Mouse (Mus musculus): ENCODE measurements around the gene Msh3.

Gene Msh3

GRCm38 (mm10) chr13:92365312-92365711 is 10.5 kb upstream of the Msh3 start:
- TF ChIP-seq POU5F1 (IDR thresholded peaks at IDR 0.05; ENCODE audit: borderline replicate concordance, low read length), result no peak
- no peaks in the 10 kb centered on the region for H3K27me3 ChIP-seq (ENCODE audit: insufficient read depth, low read length)
- H3K36me3 ChIP-seq (ENCODE audit: insufficient read depth, low read length), result peaks cover 97% of the 10 kb centered on the region
- 0 out of 2 replicates have a peak, but pooled peaks cover 8% of the 10 kb centered on the region for H3K9me3 ChIP-seq (ENCODE audit: low read length)
- H3K4me1 ChIP-seq (replicated peaks; ENCODE audit: low read depth, low read length), result no peaks in the 10 kb centered on the region
- H3K4me3 ChIP-seq (replicated peaks; ENCODE audit: low read length), result no peak overlapping the region

- TF ChIP-seq POU5F1 (IDR thresholded peaks at IDR 0.05; ENCODE audit: borderline replicate concordance, low read length) (no peak), CTCF (conservative IDR thresholded peaks at IDR 0.05; ENCODE audit: low read length) (no peak), NANOG (IDR thresholded peaks at IDR 0.05; ENCODE audit: borderline replicate concordance, low read length) (no peak)
- H3K27me3 ChIP-seq (ENCODE audit: insufficient read depth, low read length), result no peaks in the 10 kb centered on the region
Measured at GRCm38 (mm10) chr13:92361609-92362008, 6.8 kb upstream of the Msh3 start.

GRCm38 (mm10) chr13:92357644-92358043 is 2.8 kb upstream of the Msh3 start:
- H3K27me3 ChIP-seq (ENCODE audit: insufficient read depth, low read length), result no peaks in the 10 kb centered on the region
- H3K4me3 ChIP-seq (replicated peaks; ENCODE audit: low read length), result no peak overlapping the region
- no peaks in the 10 kb centered on the region for H3K9me3 ChIP-seq (ENCODE audit: low read length)
- TF ChIP-seq NANOG (IDR thresholded peaks at IDR 0.05; ENCODE audit: borderline replicate concordance, low read length) (no peak), CTCF (conservative IDR thresholded peaks at IDR 0.05; ENCODE audit: low read length) (no peak), POU5F1 (IDR thresholded peaks at IDR 0.05; ENCODE audit: borderline replicate concordance, low read length) (no peak)
- peaks cover 25% of the 10 kb centered on the region for H3K4me1 ChIP-seq (replicated peaks; ENCODE audit: low read depth, low read length)
- H3K36me3 ChIP-seq (ENCODE audit: insufficient read depth, low read length), result peaks cover 71% of the 10 kb centered on the region

More at GRCm38 (mm10) chr13:92361609-92362008, 6.8 kb upstream of the Msh3 start:
- Histone ChIP-seq H3K9me3 (ENCODE audit: low read length) (no peaks in the 10 kb centered on the region), H3K36me3 (ENCODE audit: insufficient read depth, low read length) (peaks cover 98% of the 10 kb centered on the region), H3K4me3 (replicated peaks; ENCODE audit: low read length) (no peak overlapping the region), H3K4me1 (replicated peaks; ENCODE audit: low read depth, low read length) (peaks cover 2% of the 10 kb centered on the region)

- TF ChIP-seq CTCF (conservative IDR thresholded peaks at IDR 0.05; ENCODE audit: low read length), result no peak
- no peak for TF ChIP-seq POU5F1 (IDR thresholded peaks at IDR 0.05; ENCODE audit: borderline replicate concordance, low read length)
- no peak for TF ChIP-seq NANOG (IDR thresholded peaks at IDR 0.05; ENCODE audit: borderline replicate concordance, low read length)
- peaks cover 25% of the 10 kb centered on the region for H3K4me1 ChIP-seq (replicated peaks; ENCODE audit: low read depth, low read length)
- peak overlapping the region; percentile 93 for H3K4me3 ChIP-seq (replicated peaks; ENCODE audit: low read length)
- H3K9me3 ChIP-seq (ENCODE audit: low read length), result no peaks in the 10 kb centered on the region
- H3K36me3 ChIP-seq (ENCODE audit: insufficient read depth, low read length), result peaks cover 70% of the 10 kb centered on the region
- H3K27me3 ChIP-seq (ENCODE audit: insufficient read depth, low read length), result no peaks in the 10 kb centered on the region
Measured at GRCm38 (mm10) chr13:92356376-92356775, 1.6 kb upstream of the Msh3 start.

- no peaks in the 10 kb centered on the region for H3K27me3 ChIP-seq (ENCODE audit: insufficient read depth, low read length)
- peaks cover 70% of the 10 kb centered on the region for H3K36me3 ChIP-seq (ENCODE audit: insufficient read depth, low read length)
- H3K9me3 ChIP-seq (ENCODE audit: low read length), result no peaks in the 10 kb centered on the region
- H3K4me3 ChIP-seq (replicated peaks; ENCODE audit: low read length), result peak overlapping the region; percentile 93
- TF ChIP-seq CTCF (conservative IDR thresholded peaks at IDR 0.05; ENCODE audit: low read length), result no peak
- TF ChIP-seq NANOG (IDR thresholded peaks at IDR 0.05; ENCODE audit: borderline replicate concordance, low read length), result no peak
- no peak for TF ChIP-seq POU5F1 (IDR thresholded peaks at IDR 0.05; ENCODE audit: borderline replicate concordance, low read length)
- peaks cover 25% of the 10 kb centered on the region for H3K4me1 ChIP-seq (replicated peaks; ENCODE audit: low read depth, low read length)
Measured at GRCm38 (mm10) chr13:92355272-92355643, 455 bp upstream of the Msh3 start.

GRCm38 (mm10) chr13:92353956-92354355 is 847 bp downstream of the Msh3 start:
- Histone ChIP-seq H3K4me3 (replicated peaks; ENCODE audit: low read length) (peak overlapping the region; percentile 93), H3K9me3 (ENCODE audit: low read length) (no peaks in the 10 kb centered on the region), H3K36me3 (ENCODE audit: insufficient read depth, low read length) (peaks cover 65% of the 10 kb centered on the region), H3K27me3 (ENCODE audit: insufficient read depth, low read length) (no peaks in the 10 kb centered on the region), H3K4me1 (replicated peaks; ENCODE audit: low read depth, low read length) (peaks cover 25% of the 10 kb centered on the region)
- no peak for TF ChIP-seq CTCF (conservative IDR thresholded peaks at IDR 0.05; ENCODE audit: low read length)
- TF ChIP-seq NANOG (IDR thresholded peaks at IDR 0.05; ENCODE audit: borderline replicate concordance, low read length), result no peak
- no peak for TF ChIP-seq POU5F1 (IDR thresholded peaks at IDR 0.05; ENCODE audit: borderline replicate concordance, low read length)

- H3K9me3 ChIP-seq (ENCODE audit: low read length), result no peaks in the 10 kb centered on the region
- peaks cover 18% of the 10 kb centered on the region for H3K4me1 ChIP-seq (replicated peaks; ENCODE audit: low read depth, low read length)
- H3K4me3 ChIP-seq (replicated peaks; ENCODE audit: low read length), result no peak overlapping the region
- H3K36me3 ChIP-seq (ENCODE audit: insufficient read depth, low read length), result peaks cover 60% of the 10 kb centered on the region
- H3K27me3 ChIP-seq (ENCODE audit: insufficient read depth, low read length), result no peaks in the 10 kb centered on the region
- TF ChIP-seq NANOG (IDR thresholded peaks at IDR 0.05; ENCODE audit: borderline replicate concordance, low read length), result no peak
Measured at GRCm38 (mm10) chr13:92351100-92351499, 3.7 kb downstream of the Msh3 start.

- Histone ChIP-seq H3K4me3 (replicated peaks; ENCODE audit: low read length) (no peak overlapping the region), H3K27me3 (ENCODE audit: insufficient read depth, low read length) (no peaks in the 10 kb centered on the region), H3K36me3 (ENCODE audit: insufficient read depth, low read length) (peaks cover 87% of the 10 kb centered on the region), H3K4me1 (replicated peaks; ENCODE audit: low read depth, low read length) (no peaks in the 10 kb centered on the region), H3K9me3 (ENCODE audit: low read length) (no peaks in the 10 kb centered on the region)
- TF ChIP-seq NANOG (IDR thresholded peaks at IDR 0.05; ENCODE audit: borderline replicate concordance, low read length) (no peak), CTCF (conservative IDR thresholded peaks at IDR 0.05; ENCODE audit: low read length) (no peak), POU5F1 (IDR thresholded peaks at IDR 0.05; ENCODE audit: borderline replicate concordance, low read length) (no peak)
Measured at GRCm38 (mm10) chr13:92346338-92346737, 8.5 kb downstream of the Msh3 start.

- Histone ChIP-seq H3K27me3 (ENCODE audit: insufficient read depth, low read length) (no peaks in the 10 kb centered on the region), H3K9me3 (ENCODE audit: low read length) (no peaks in the 10 kb centered on the region), H3K4me3 (replicated peaks; ENCODE audit: low read length) (no peak overlapping the region), H3K4me1 (replicated peaks; ENCODE audit: low read depth, low read length) (0 out of 2 replicates have a peak, but pooled peaks cover 6% of the 10 kb centered on the region), H3K36me3 (ENCODE audit: insufficient read depth, low read length) (peaks cover 86% of the 10 kb centered on the region)
- no peak for TF ChIP-seq NANOG (IDR thresholded peaks at IDR 0.05; ENCODE audit: borderline replicate concordance, low read length)
- TF ChIP-seq CTCF (conservative IDR thresholded peaks at IDR 0.05; ENCODE audit: low read length), result no peak
- no peak for TF ChIP-seq POU5F1 (IDR thresholded peaks at IDR 0.05; ENCODE audit: borderline replicate concordance, low read length)
Measured at GRCm38 (mm10) chr13:92344033-92344432, 10.8 kb downstream of the Msh3 start.
